In the genomic region with DNA sequence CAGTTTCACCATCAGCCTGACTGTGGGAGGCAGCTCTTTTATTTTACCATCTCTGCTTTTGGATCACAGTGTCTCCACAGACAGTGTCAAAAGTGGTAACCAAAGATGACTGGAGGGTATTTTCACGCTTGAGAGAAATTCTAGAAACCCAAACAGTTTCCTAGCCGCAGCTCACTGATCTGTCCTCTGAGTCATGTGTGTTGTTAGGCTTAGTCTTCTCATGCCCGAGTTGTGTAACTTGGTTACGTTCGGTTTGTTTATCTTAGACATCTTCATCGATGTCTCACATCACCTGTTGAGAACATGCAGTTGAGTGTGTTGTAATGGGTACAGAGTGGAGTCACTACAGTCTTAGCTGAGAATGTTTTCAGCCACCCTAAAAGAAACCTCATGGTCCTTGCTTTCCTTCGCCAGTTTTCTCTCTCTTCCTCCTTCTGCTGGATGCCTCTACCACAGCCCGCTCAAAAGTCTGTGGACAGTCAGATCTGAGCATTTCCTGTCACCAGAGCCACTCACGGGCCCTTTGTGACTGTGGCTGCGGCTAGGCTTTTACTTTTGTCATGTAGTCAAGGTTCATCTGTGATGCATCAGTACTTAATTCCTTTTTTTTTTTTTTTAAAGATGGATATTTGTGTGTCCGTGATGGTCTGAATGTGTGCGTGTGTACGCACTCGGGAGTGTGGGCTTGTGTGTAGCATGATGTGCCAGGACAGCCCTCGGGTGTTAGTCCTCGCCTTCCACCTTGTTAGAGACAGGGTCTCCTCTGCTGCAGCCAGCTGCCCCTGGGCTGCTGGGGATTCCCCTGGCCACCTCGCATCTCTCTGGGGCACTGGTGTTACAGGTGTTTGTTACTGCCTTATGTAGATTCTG, we compare ENCODE assay signal across 9 mouse cellular contexts. TPM values are rescaled to one million over a fixed set of nuclear protein-coding genes. Genes with fewer than 3 reads are reported as not detected.
A peak's percentile ranks its signal among the peaks of the same experiment; 100 is the strongest.
DNase-seq lines count a peak whose midpoint lies in the region; ATAC-seq and TF ChIP-seq lines count a peak whose summit lies in the region.
"Had no signal": no experiment of that assay in that cellular context is flagged by ENCODE, and none has a peak within 500 bp of the region (broad histone marks: within the 10 kb centered on the region; RNA-seq: fewer than 3 reads in every experiment).

No protein-coding gene starts in this region.

- ATAC-seq in kidney, embryonic 16.5 days (ENCODE audit: low FRiP score, low TSS enrichment) = no peak

- no peak for TF ChIP-seq POLR2A in bone marrow, adult 2 months (IDR thresholded peaks at IDR 0.05; ENCODE audit: borderline replicate concordance, control insufficient read depth, low read depth, low read length)

- no peaks in the 10 kb centered on the region for H3K9me3 ChIP-seq in kidney, embryonic 16.5 days (ENCODE audit: low read length)
- H3K9me3 ChIP-seq: embryonic facial prominence, embryonic 13.5 days had no signal

- no peaks in the 10 kb centered on the region for H3K27me3 ChIP-seq in kidney, embryonic 16.5 days (ENCODE audit: insufficient read depth, low read length)
- H3K27me3 ChIP-seq: embryonic facial prominence, embryonic 13.5 days had no signal

- intact Hi-C loops in left cerebral cortex, postnatal 10 days (cut with DNase I) = loop anchor here (10.0 kb wide), 1 partner anchor 494 kb away; a partner anchor contains a TSS

- no peak for TF ChIP-seq CTCF in bone marrow, adult 2 months (IDR thresholded peaks at IDR 0.05; ENCODE audit: control insufficient read depth, insufficient read depth, low read length)

- DNase-seq in kidney, postnatal 10 days = no peak
- peak; percentile 22 for DNase-seq in lung, postnatal 14 days
- DNase-seq in thymus, adult 18-20 months = peak; percentile 17 to 58
- no peak for DNase-seq in left cerebral cortex, postnatal 10 days (ENCODE audit: extremely low spot score in 1 of 2, low spot score in 2 of 2)
- DNase-seq in kidney, adult 8-10 months = no peak
- no peak for DNase-seq in gastrocnemius, postnatal 25 days

- H3K36me3 ChIP-seq in kidney, embryonic 16.5 days (ENCODE audit: insufficient read depth, low read length) = peaks cover 18% of the 10 kb centered on the region

- H3K4me1 ChIP-seq in kidney, embryonic 16.5 days (ENCODE audit: insufficient read depth, low read length) = peaks cover 26% of the 10 kb centered on the region
- peaks cover 4% of the 10 kb centered on the region for H3K4me1 ChIP-seq in bone marrow, adult 2 months (ENCODE audit: control insufficient read depth, insufficient read depth, low read length)

- H3K9ac ChIP-seq in kidney, embryonic 16.5 days (replicated peaks; ENCODE audit: low read length) = no peak overlapping the region
- H3K9ac ChIP-seq: embryonic facial prominence, embryonic 13.5 days had no signal

- H3K4me3 ChIP-seq in kidney, embryonic 16.5 days (ENCODE audit: low read length) = no peak overlapping the region
- H3K4me3 ChIP-seq in bone marrow, adult 2 months (replicated peaks; ENCODE audit: control insufficient read depth, low read depth, low read length) = peak overlapping the region; percentile 41
- H3K4me3 ChIP-seq: embryonic facial prominence, embryonic 13.5 days had no signal

- H3K27ac ChIP-seq in kidney, embryonic 16.5 days (ENCODE audit: low read length) = peak overlapping the region; percentile 12; the same call in 1 of the 2 replicates
- peak overlapping the region; percentile 74 for H3K27ac ChIP-seq in bone marrow, adult 2 months (ENCODE audit: control insufficient read depth, insufficient read depth, low read depth, low read length, poor library complexity)
- H3K27ac ChIP-seq: embryonic facial prominence, embryonic 13.5 days had no signal

- no peak overlapping the region for H3K4me2 ChIP-seq in kidney, embryonic 16.5 days (replicated peaks; ENCODE audit: low read depth, low read length)

- 73% methylated on average over 17 of the region's 17 CpGs for WGBS in kidney, embryonic 16.5 days
- 26% methylated on average over 17 of the region's 17 CpGs for WGBS in bone marrow, adult 2 months

RNA-seq across cellular contexts. Expression of a gene that starts 3.5 kb away (rescaled TPM):
- polyA plus RNA-seq in kidney, embryonic 16.5 days (2015; fragmentation: Nextera tagmentation; extraction: Ambion mirVana) = 19.0 and 23.2 TPM in 2 replicates
- polyA plus RNA-seq in bone marrow, adult 2 months (2011; ENCODE audit: insufficient read depth, insufficient read length, low replicate concordance, missing spikeins) = 73.2 and 91.1 TPM in 2 replicates
- 10 to 100 TPM; 51.9 to 61.5 TPM for total RNA-seq in left cerebral cortex, postnatal 10 days (2021)
- total RNA-seq in gastrocnemius, postnatal 25 days (2021) = 10 to 100 TPM; 59.2 to 59.9 TPM

RNA-seq across cellular contexts. Expression of a gene that starts 48.1 kb away (rescaled TPM):
- 8.6 and 9.7 TPM in 2 replicates for polyA plus RNA-seq in kidney, embryonic 16.5 days (2015; fragmentation: Nextera tagmentation; extraction: Ambion mirVana)
- polyA plus RNA-seq in bone marrow, adult 2 months (2011; ENCODE audit: insufficient read depth, insufficient read length, low replicate concordance, missing spikeins) = 1.5 and 1.7 TPM in 2 replicates
- under 1 TPM; 0.43 to 0.64 TPM for total RNA-seq in left cerebral cortex, postnatal 10 days (2021)
- total RNA-seq in gastrocnemius, postnatal 25 days (2021) = 1 to 10 TPM; 1.3 to 1.6 TPM

RNA-seq across cellular contexts. Expression of a gene that starts 57.0 kb away (rescaled TPM):
- 17.5 and 18.5 TPM in 2 replicates for polyA plus RNA-seq in kidney, embryonic 16.5 days (2015; fragmentation: Nextera tagmentation; extraction: Ambion mirVana)
- not detected in 2 replicates for polyA plus RNA-seq in bone marrow, adult 2 months (2011; ENCODE audit: insufficient read depth, insufficient read length, low replicate concordance, missing spikeins)
- 10 to 100 TPM; 65.1 to 74.0 TPM for total RNA-seq in left cerebral cortex, postnatal 10 days (2021)
- 1 to 10 TPM; 2.4 to 3.9 TPM for total RNA-seq in gastrocnemius, postnatal 25 days (2021)

Comparison
In these comparisons a context has a peak if more than half of its experiments do, and no peak if none do; other contexts are left out.
1. DNase-seq: peak in lung, postnatal 14 days (single experiment) and thymus, adult 18-20 months (2 of 2); none in kidney, postnatal 10 days (single experiment), left cerebral cortex, postnatal 10 days (0 of 2), kidney, adult 8-10 months (0 of 2) and gastrocnemius, postnatal 25 days (single experiment).
2. RNA of a gene that starts 57.0 kb away (total RNA-seq): 65.1 to 74.0 TPM in left cerebral cortex, postnatal 10 days; 2.4 to 3.9 TPM in gastrocnemius, postnatal 25 days; every median in the first group is over 10 times any median in the second.